Mouse (Mus musculus): ENCODE results near the gene Frmd4a. TPM values are rescaled to one million over a fixed set of nuclear protein-coding genes. Genes with fewer than 3 reads are reported as not detected.

Frmd4a gene
- polyA plus RNA-seq, 1 experiment from 2014 or later: 16.7 TPM

- Histone ChIP-seq H3K36me3 (no peaks in the 10 kb centered on the region), H3K27ac (no peak overlapping the region), H3K9ac (no peak overlapping the region), H3K4me2 (no peak overlapping the region), H3K27me3 (replicated peaks) (no peaks in the 10 kb centered on the region), H3K4me1 (no peaks in the 10 kb centered on the region), H3K9me3 (replicated peaks) (no peaks in the 10 kb centered on the region), H3K4me3 (no peak overlapping the region)
- 67% methylated on average over 7 of the region's 7 CpGs for WGBS (ENCODE audit: insufficient replicate concordance)
- ATAC-seq: no peak
Measured at GRCm38 (mm10) chr2:4071831-4072230, 54.3 kb downstream of the Frmd4a start.

DNA sequence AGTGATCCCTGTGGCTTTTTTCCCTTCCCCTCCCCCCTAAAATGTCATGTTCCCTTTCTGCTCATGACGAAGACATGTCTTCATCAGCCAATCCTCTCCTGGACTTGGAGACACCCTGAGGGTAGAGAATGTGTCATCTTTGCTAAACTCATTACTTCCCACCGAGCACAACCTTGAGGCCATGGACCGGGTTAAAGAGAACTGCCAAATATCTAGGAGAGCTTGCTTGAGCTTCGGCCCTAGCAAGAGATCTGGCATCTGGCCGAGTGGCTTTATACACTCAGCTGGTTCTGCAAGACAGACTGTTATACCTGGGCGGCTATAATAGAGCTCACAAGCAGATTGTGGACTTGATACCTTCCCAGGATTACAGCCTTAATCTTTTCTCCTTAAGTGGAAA lies 66.4 kb downstream of the Frmd4a start:
- no peaks in the 10 kb centered on the region for H3K9me3 ChIP-seq (replicated peaks)
- no peak overlapping the region for H3K27ac ChIP-seq
- no peak overlapping the region for H3K9ac ChIP-seq
- no peaks in the 10 kb centered on the region for H3K36me3 ChIP-seq
- no peak overlapping the region for H3K4me3 ChIP-seq
- H3K4me1 ChIP-seq: no peaks in the 10 kb centered on the region
- H3K27me3 ChIP-seq (replicated peaks): no peaks in the 10 kb centered on the region
- H3K4me2 ChIP-seq: no peak overlapping the region
- WGBS (ENCODE audit: insufficient replicate concordance): 57% methylated on average over 6 of the region's 6 CpGs
- no peak for ATAC-seq

GRCm38 (mm10) chr2:4097601-4098000 lies 80.1 kb downstream of the Frmd4a start:
- H3K9me3 ChIP-seq (replicated peaks): no peaks in the 10 kb centered on the region
- H3K4me3 ChIP-seq: no peak overlapping the region
- no peak overlapping the region for H3K27ac ChIP-seq
- no peaks in the 10 kb centered on the region for H3K36me3 ChIP-seq
- no peaks in the 10 kb centered on the region for H3K27me3 ChIP-seq (replicated peaks)
- H3K4me1 ChIP-seq: no peaks in the 10 kb centered on the region
- H3K9ac ChIP-seq: no peak overlapping the region
- WGBS (ENCODE audit: insufficient replicate concordance): 72% methylated on average over 1 of the region's 1 CpGs
- H3K4me2 ChIP-seq: no peak overlapping the region
- ATAC-seq: no peak

- H3K27me3 ChIP-seq (replicated peaks): no peaks in the 10 kb centered on the region
- H3K9ac ChIP-seq: no peak overlapping the region
- no peaks in the 10 kb centered on the region for H3K9me3 ChIP-seq (replicated peaks)
- no peaks in the 10 kb centered on the region for H3K4me1 ChIP-seq
- no peak overlapping the region for H3K27ac ChIP-seq
- no peak for ATAC-seq
- H3K4me3 ChIP-seq: no peak overlapping the region
- H3K4me2 ChIP-seq: no peak overlapping the region
- WGBS (ENCODE audit: insufficient replicate concordance): 65% methylated on average over 8 of the region's 8 CpGs
- H3K36me3 ChIP-seq: no peaks in the 10 kb centered on the region
Measured at GRCm38 (mm10) chr2:4098948-4099776, 81.6 kb downstream of the Frmd4a start.

GRCm38 (mm10) chr2:4099777-4100104 lies 82.2 kb downstream of the Frmd4a start:
- no peak for ATAC-seq
- Histone ChIP-seq H3K27me3 (replicated peaks) (no peaks in the 10 kb centered on the region), H3K4me2 (no peak overlapping the region), H3K9me3 (replicated peaks) (no peaks in the 10 kb centered on the region), H3K9ac (no peak overlapping the region), H3K36me3 (no peaks in the 10 kb centered on the region), H3K4me1 (no peaks in the 10 kb centered on the region), H3K4me3 (no peak overlapping the region), H3K27ac (no peak overlapping the region)

DNA sequence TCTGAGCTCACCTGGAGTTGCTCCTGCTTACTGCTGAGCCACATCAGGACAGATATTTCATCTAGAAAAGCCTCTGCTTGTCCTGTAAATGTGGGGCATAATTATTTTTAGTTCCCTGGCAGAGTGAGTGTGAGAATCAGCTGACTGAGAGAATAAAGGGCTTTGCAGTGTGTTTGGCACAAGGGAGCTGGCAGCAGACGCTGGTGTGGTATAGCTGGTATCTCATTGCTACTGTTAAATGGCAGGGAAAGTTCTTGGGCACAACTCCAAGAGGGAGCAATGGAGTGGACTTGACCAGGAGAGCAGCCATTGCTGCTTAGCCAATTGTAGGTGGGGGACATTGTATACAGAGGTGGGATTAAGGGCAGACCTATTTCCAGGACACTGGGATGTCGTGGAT lies 83.9 kb downstream of the Frmd4a start:
- WGBS (ENCODE audit: insufficient replicate concordance): 69% methylated on average over 2 of the region's 2 CpGs
- no peak for ATAC-seq
- H3K9ac ChIP-seq: no peak overlapping the region
- no peaks in the 10 kb centered on the region for H3K27me3 ChIP-seq (replicated peaks)
- no peak overlapping the region for H3K4me3 ChIP-seq
- H3K9me3 ChIP-seq (replicated peaks): no peaks in the 10 kb centered on the region
- H3K36me3 ChIP-seq: no peaks in the 10 kb centered on the region
- no peak overlapping the region for H3K27ac ChIP-seq
- H3K4me1 ChIP-seq: no peaks in the 10 kb centered on the region
- H3K4me2 ChIP-seq: no peak overlapping the region

- H3K4me1 ChIP-seq: no peaks in the 10 kb centered on the region
- no peak overlapping the region for H3K4me3 ChIP-seq
- H3K9ac ChIP-seq: no peak overlapping the region
- no peaks in the 10 kb centered on the region for H3K27me3 ChIP-seq (replicated peaks)
- no peak for ATAC-seq
- no peaks in the 10 kb centered on the region for H3K9me3 ChIP-seq (replicated peaks)
- no peak overlapping the region for H3K4me2 ChIP-seq
- 71% methylated on average over 7 of the region's 7 CpGs for WGBS (ENCODE audit: insufficient replicate concordance)
- no peak overlapping the region for H3K27ac ChIP-seq
- no peaks in the 10 kb centered on the region for H3K36me3 ChIP-seq
Measured at GRCm38 (mm10) chr2:4113303-4113920, 95.9 kb downstream of the Frmd4a start.

DNA sequence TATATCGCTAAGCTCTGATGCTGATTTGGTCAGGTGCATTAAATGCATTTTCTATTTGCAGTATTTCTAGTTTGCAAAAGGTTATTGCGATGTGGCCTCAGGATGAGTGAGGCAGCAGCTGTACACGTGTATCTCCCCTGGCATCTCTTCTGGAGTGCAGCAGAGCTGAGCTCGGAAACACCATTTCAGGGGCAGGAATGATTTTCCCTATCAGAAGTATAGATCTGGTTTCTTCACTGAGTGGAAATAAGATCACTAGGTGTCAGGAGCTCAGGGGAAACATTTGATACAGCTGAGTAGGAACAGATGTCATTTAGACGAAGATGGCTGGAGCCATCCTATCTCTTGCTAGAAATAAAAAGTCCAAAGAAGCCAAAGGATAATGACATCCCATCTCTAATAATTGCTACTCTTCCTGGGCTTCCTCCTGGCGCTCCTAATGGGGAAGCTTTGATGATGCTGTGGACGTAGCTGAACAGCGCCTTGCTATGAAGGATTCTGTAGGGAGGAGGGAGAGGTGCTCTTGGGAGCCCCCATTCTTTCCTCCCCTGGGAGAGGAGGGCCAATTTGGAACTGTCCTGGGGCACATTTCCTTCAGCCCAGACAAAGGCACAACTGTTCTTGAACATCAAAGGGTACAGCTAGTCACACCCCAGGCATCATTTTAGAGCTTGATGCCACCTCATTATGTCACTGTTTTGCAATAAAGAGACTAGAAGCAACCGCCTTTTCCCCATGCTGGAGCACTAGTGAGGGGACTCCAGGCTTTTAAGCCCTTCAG lies 102.4 kb downstream of the Frmd4a start:
- H3K9me3 ChIP-seq (replicated peaks): no peaks in the 10 kb centered on the region
- no peak overlapping the region for H3K9ac ChIP-seq
- H3K4me1 ChIP-seq: no peaks in the 10 kb centered on the region
- no peak overlapping the region for H3K4me3 ChIP-seq
- 51% methylated on average over 9 of the region's 9 CpGs for WGBS (ENCODE audit: insufficient replicate concordance)
- H3K27me3 ChIP-seq (replicated peaks): no peaks in the 10 kb centered on the region
- no peaks in the 10 kb centered on the region for H3K36me3 ChIP-seq
- no peak overlapping the region for H3K27ac ChIP-seq
- no peak for ATAC-seq
- no peak overlapping the region for H3K4me2 ChIP-seq

GRCm38 (mm10) chr2:4131216-4131615 lies 113.7 kb downstream of the Frmd4a start:
- WGBS (ENCODE audit: insufficient replicate concordance): 80% methylated on average over 4 of the region's 4 CpGs
- no peak for ATAC-seq
- H3K4me3 ChIP-seq: no peak overlapping the region
- no peaks in the 10 kb centered on the region for H3K9me3 ChIP-seq (replicated peaks)
- no peaks in the 10 kb centered on the region for H3K4me1 ChIP-seq
- no peak overlapping the region for H3K9ac ChIP-seq
- no peak overlapping the region for H3K27ac ChIP-seq
- H3K36me3 ChIP-seq: no peaks in the 10 kb centered on the region
- H3K27me3 ChIP-seq (replicated peaks): no peaks in the 10 kb centered on the region
- no peak overlapping the region for H3K4me2 ChIP-seq

- Histone ChIP-seq H3K9ac (no peak overlapping the region), H3K9me3 (replicated peaks) (no peaks in the 10 kb centered on the region), H3K4me2 (no peak overlapping the region), H3K27me3 (replicated peaks) (no peaks in the 10 kb centered on the region), H3K36me3 (no peaks in the 10 kb centered on the region), H3K27ac (no peak overlapping the region), H3K4me3 (no peak overlapping the region), H3K4me1 (no peaks in the 10 kb centered on the region)
- WGBS (ENCODE audit: insufficient replicate concordance): 56% methylated on average over 3 of the region's 3 CpGs
- no peak for ATAC-seq
Measured at GRCm38 (mm10) chr2:4137493-4137892, 120.0 kb downstream of the Frmd4a start.

- 58% methylated on average over 4 of the region's 4 CpGs for WGBS (ENCODE audit: insufficient replicate concordance)
- no peaks in the 10 kb centered on the region for H3K36me3 ChIP-seq
- H3K27me3 ChIP-seq (replicated peaks): no peaks in the 10 kb centered on the region
- H3K4me3 ChIP-seq: no peak overlapping the region
- no peak overlapping the region for H3K4me2 ChIP-seq
- H3K9ac ChIP-seq: no peak overlapping the region
- H3K9me3 ChIP-seq (replicated peaks): no peaks in the 10 kb centered on the region
- no peak for ATAC-seq
- H3K4me1 ChIP-seq: no peaks in the 10 kb centered on the region
- H3K27ac ChIP-seq: no peak overlapping the region
Measured at GRCm38 (mm10) chr2:4142221-4142950, 124.9 kb downstream of the Frmd4a start.

GRCm38 (mm10) chr2:4144424-4144823 lies 126.9 kb downstream of the Frmd4a start:
- Histone ChIP-seq H3K36me3 (no peaks in the 10 kb centered on the region), H3K4me2 (no peak overlapping the region), H3K9me3 (replicated peaks) (no peaks in the 10 kb centered on the region), H3K4me3 (no peak overlapping the region), H3K9ac (no peak overlapping the region), H3K27me3 (replicated peaks) (no peaks in the 10 kb centered on the region), H3K4me1 (no peaks in the 10 kb centered on the region), H3K27ac (no peak overlapping the region)
- ATAC-seq: no peak
- 74% methylated on average over 4 of the region's 4 CpGs for WGBS (ENCODE audit: insufficient replicate concordance)

All from liver, embryonic 12.5 days (tissue).